Mouse (Mus musculus) stomach, postnatal 0 days (tissue): ENCODE results near the gene Slain1. TPM values are rescaled to one million over a fixed set of nuclear protein-coding genes. Genes with fewer than 3 reads are reported as not detected.

Experiments
- ATAC-seq: fragments of 200-750 bp; cut with Nextera tagmentation; 2 replicates; pipeline ENCODE4 v1.8.0; 2017; ENCODE audit not compliant: low FRiP score, low TSS enrichment
- DNase-seq: peaks from one replicate; pipeline ENCODE4 v3.0.0-alpha.2; 2016; ENCODE audit warnings: low spot score
- H3K27ac ChIP-seq: fragments of 300-500 bp; sonication (generic); replicated peaks from 2 replicates; pipeline ENCODE4 v1.5.1; 2014; ENCODE audit warnings: mild to moderate bottlenecking, control low read depth
- H3K27me3 ChIP-seq: fragments of 300-500 bp; sonication (generic); 2 replicates; pipeline ENCODE4 v1.6.1; 2014; ENCODE audit warnings: low read length; ENCODE audit not compliant: control insufficient read depth, insufficient read depth
- H3K36me3 ChIP-seq: fragments of 300-500 bp; sonication (generic); 2 replicates; pipeline ENCODE4 v1.6.1; 2014; ENCODE audit warnings: low read length, mixed read lengths; ENCODE audit not compliant: control insufficient read depth, insufficient read depth
- H3K4me1 ChIP-seq: fragments of 300-500 bp; sonication (generic); replicated peaks from 2 replicates; pipeline ENCODE4 v1.6.1; 2014; ENCODE audit warnings: antibody characterized with exemption; ENCODE audit not compliant: control insufficient read depth, insufficient read depth
- H3K4me2 ChIP-seq: fragments of 300-500 bp; sonication (generic); replicated peaks from 2 replicates; pipeline ENCODE4 v1.6.1; 2014; ENCODE audit warnings: low read depth, mild to moderate bottlenecking, control low read depth, moderate library complexity
- H3K4me3 ChIP-seq: fragments of 300-500 bp; sonication (generic); 2 replicates; pipeline ENCODE4 v1.5.1; 2014; ENCODE audit warnings: low read depth, low read length, control low read depth
- H3K9ac ChIP-seq: fragments of 300-500 bp; sonication (generic); 2 replicates; pipeline ENCODE4 v1.6.1; 2014; ENCODE audit warnings: mild to moderate bottlenecking, low read length, control low read depth, mixed read lengths
- H3K9me3 ChIP-seq: fragments of 300-500 bp; sonication (generic); 2 replicates; pipeline ENCODE4 v1.6.1; 2016; ENCODE audit warnings: low read length; ENCODE audit not compliant: control insufficient read depth
- CTCF ChIP-seq: IDR thresholded peaks from 2 replicates; pipeline ENCODE4 v1.5.1; 2016; ENCODE audit warnings: antibody characterized with exemption, low read depth, mild to moderate bottlenecking, moderate library complexity
- EP300 ChIP-seq: optimal IDR thresholded peaks from 2 replicates; pipeline ENCODE3; 2016; ENCODE audit warnings: antibody characterized with exemption
- WGBS: fragments of 180-500 bp; shearing (Covaris S2); extraction: QIAGEN DNeasy Blood & Tissue Kit; methylation state at CpG from one replicate; pipeline ENCODE4 v1.1.7; 2014; 5-methylcytosine and 5-hydroxymethylcytosine counted together
- polyA plus RNA-seq: library from polyadenylated mRNA; unstranded; fragments of >200 nt; fragmentation: Nextera tagmentation; extraction: Ambion mirVana; gene quantifications from 2 replicates; pipeline ENCODE4 v1.2.1, GENCODE M21; 2015

Slain1 gene
- polyA plus RNA-seq, 1 experiment from 2014 or later, result 0.93 TPM

- DNase-seq (no peak), ATAC-seq (no peak)
- 74% methylated on average over 6 of the region's 6 CpGs for WGBS
- Histone ChIP-seq H3K4me3 (no peak overlapping the region), H3K27me3 (no peaks in the 10 kb centered on the region), H3K9ac (no peak overlapping the region), H3K36me3 (no peaks in the 10 kb centered on the region), H3K9me3 (no peaks in the 10 kb centered on the region), H3K27ac (no peak overlapping the region), H3K4me1 (no peaks in the 10 kb centered on the region), H3K4me2 (no peak overlapping the region)
- TF ChIP-seq EP300 (no peak), CTCF (no peak)
These were observed 23.9 kb upstream of the Slain1 start for GRCm38 (mm10) chr14:103626100-103626499.

GRCm38 (mm10) chr14:103629639-103630364 is 20.2 kb upstream of the Slain1 start:
- Histone ChIP-seq H3K27ac (no peak overlapping the region), H3K4me1 (no peaks in the 10 kb centered on the region), H3K4me2 (no peak overlapping the region), H3K9me3 (no peaks in the 10 kb centered on the region), H3K27me3 (no peaks in the 10 kb centered on the region), H3K4me3 (no peak overlapping the region), H3K36me3 (no peaks in the 10 kb centered on the region), H3K9ac (no peak overlapping the region)
- 53% methylated on average over 7 of the region's 7 CpGs for WGBS
- no peak for DNase-seq
- no peak for TF ChIP-seq EP300
- TF ChIP-seq CTCF, result no peak
- ATAC-seq, result no peak

DNA sequence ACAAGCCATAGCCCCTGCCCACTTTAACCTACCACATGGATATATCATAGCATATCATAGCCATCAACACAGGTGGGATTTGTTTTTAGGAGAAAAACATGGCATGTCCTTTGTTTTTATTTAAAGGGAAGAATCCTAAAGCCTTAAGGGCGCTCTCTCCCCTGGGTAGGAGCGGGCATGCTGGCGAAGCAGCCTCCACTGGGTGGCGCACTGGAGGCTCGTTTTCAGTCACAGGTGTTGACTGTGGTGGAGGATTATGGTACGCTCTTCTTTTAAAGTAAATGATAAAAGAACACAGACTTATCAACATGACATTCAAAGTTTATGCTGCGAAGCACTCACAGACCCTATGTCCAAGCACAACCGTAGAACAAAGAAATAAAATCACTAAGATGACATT is 19.5 kb upstream of the Slain1 start:
- no peak for ATAC-seq
- H3K27me3 ChIP-seq, result no peaks in the 10 kb centered on the region
- H3K27ac ChIP-seq, result no peak overlapping the region
- no peaks in the 10 kb centered on the region for H3K9me3 ChIP-seq
- no peak overlapping the region for H3K9ac ChIP-seq
- no peak overlapping the region for H3K4me3 ChIP-seq
- TF ChIP-seq CTCF, result peak; percentile 45
- no peak for TF ChIP-seq EP300
- no peak for DNase-seq
- H3K4me2 ChIP-seq, result no peak overlapping the region
- no peaks in the 10 kb centered on the region for H3K36me3 ChIP-seq
- WGBS, result 81% methylated on average over 8 of the region's 8 CpGs
- no peaks in the 10 kb centered on the region for H3K4me1 ChIP-seq

- 60% methylated on average over 3 of the region's 3 CpGs for WGBS
- no peak for DNase-seq
- no peak overlapping the region for H3K4me3 ChIP-seq
- no peaks in the 10 kb centered on the region for H3K4me1 ChIP-seq
- no peaks in the 10 kb centered on the region for H3K27me3 ChIP-seq
- H3K27ac ChIP-seq, result no peak overlapping the region
- ATAC-seq, result no peak
- TF ChIP-seq EP300, result no peak
- no peak for TF ChIP-seq CTCF
- no peak overlapping the region for H3K9ac ChIP-seq
- no peak overlapping the region for H3K4me2 ChIP-seq
- H3K36me3 ChIP-seq, result no peaks in the 10 kb centered on the region
- H3K9me3 ChIP-seq, result no peaks in the 10 kb centered on the region
These were observed 6.1 kb upstream of the Slain1 start for GRCm38 (mm10) chr14:103643933-103644332.

- 87% methylated on average over 2 of the region's 2 CpGs for WGBS
- Histone ChIP-seq H3K27me3 (0 out of 2 replicates have a peak, but pooled peaks cover 2% of the 10 kb centered on the region), H3K9ac (no peak overlapping the region), H3K9me3 (no peaks in the 10 kb centered on the region), H3K36me3 (no peaks in the 10 kb centered on the region), H3K4me1 (no peaks in the 10 kb centered on the region; the same call in 1 of the 2 replicates), H3K27ac (no peak overlapping the region), H3K4me2 (no peak overlapping the region), H3K4me3 (no peak overlapping the region)
- no peak for ATAC-seq
- TF ChIP-seq EP300 (no peak), CTCF (no peak)
- no peak for DNase-seq
These were observed 2.0 kb upstream of the Slain1 start for GRCm38 (mm10) chr14:103647981-103648380.

GRCm38 (mm10) chr14:103648623-103649255 is 1.3 kb upstream of the Slain1 start:
- H3K4me2 ChIP-seq, result no peak overlapping the region

More at GRCm38 (mm10) chr14:103648623-103649255, 1.3 kb upstream of the Slain1 start:
- no peaks in the 10 kb centered on the region for H3K36me3 ChIP-seq
- H3K9ac ChIP-seq, result no peak overlapping the region
- no peaks in the 10 kb centered on the region; the same call in 1 of the 2 replicates for H3K4me1 ChIP-seq
- 0 out of 2 replicates have a peak, but pooled peaks cover 2% of the 10 kb centered on the region for H3K27me3 ChIP-seq
- DNase-seq (no peak), ATAC-seq (no peak)
- 37% methylated on average over 12 of the region's 12 CpGs for WGBS
- no peak overlapping the region for H3K4me3 ChIP-seq
- H3K27ac ChIP-seq, result no peak overlapping the region
- no peaks in the 10 kb centered on the region for H3K9me3 ChIP-seq
- TF ChIP-seq EP300, result no peak
- no peak for TF ChIP-seq CTCF
